Mouse (Mus musculus): ENCODE data around the gene Ly6g6d.

Ly6g6d gene

GRCm38 (mm10) chr17:35024691-35025488 lies 53.0 kb downstream of the Ly6g6d start:
- DNase-seq (ENCODE audit: extremely low read depth, low read depth), result no peak

GRCm38 (mm10) chr17:35024261-35024660 lies 53.6 kb downstream of the Ly6g6d start:
- DNase-seq (ENCODE audit: extremely low read depth, low read depth), result no peak

- DNase-seq (ENCODE audit: extremely low read depth, low read depth), result no peak
Measured at GRCm38 (mm10) chr17:35023756-35024155, 54.1 kb downstream of the Ly6g6d start.

- no peak for DNase-seq (ENCODE audit: extremely low read depth, low read depth)
Measured at GRCm38 (mm10) chr17:35023221-35023620, 54.6 kb downstream of the Ly6g6d start.

DNA sequence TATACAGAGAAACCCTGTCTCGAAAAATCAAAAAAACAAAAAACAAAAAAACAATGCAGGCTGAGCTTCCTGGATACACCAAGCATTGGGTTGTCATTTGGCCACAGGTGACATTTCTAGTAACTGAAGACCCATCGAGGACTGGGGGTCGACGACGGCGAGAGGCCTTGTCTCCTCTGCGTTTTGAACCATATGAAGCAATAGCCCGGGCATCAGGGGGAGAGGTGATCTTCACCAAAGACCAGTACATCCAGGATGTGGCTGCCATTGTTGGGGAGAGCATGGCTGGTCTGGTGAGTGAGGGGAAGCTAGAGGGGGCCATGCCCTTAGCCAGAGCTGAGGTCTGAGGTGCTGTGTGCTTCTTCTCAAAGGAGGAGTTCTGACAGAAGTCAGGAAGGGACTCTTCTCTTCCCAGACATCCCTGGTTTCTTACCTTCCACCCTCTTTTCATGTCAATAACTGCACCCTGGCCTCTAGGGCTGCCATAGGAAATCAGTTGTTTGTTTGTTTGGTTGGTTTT lies 55.3 kb downstream of the Ly6g6d start:
- no peak for DNase-seq (ENCODE audit: extremely low read depth, low read depth)

- DNase-seq (ENCODE audit: extremely low read depth, low read depth), result peak; percentile 99
Measured at GRCm38 (mm10) chr17:35021842-35022477, 55.9 kb downstream of the Ly6g6d start.

All from MEL-GATA-1-ER (cell line).